Mouse (Mus musculus): ENCODE measurements around the gene Clec1b. TPM values are rescaled to one million over a fixed set of nuclear protein-coding genes. Genes with fewer than 3 reads are reported as not detected.

The Clec1b gene
- polyA plus RNA-seq (2012; rRNA removed): 0.03 TPM in 1 of 2 replicates, not detected in the other

DNA sequence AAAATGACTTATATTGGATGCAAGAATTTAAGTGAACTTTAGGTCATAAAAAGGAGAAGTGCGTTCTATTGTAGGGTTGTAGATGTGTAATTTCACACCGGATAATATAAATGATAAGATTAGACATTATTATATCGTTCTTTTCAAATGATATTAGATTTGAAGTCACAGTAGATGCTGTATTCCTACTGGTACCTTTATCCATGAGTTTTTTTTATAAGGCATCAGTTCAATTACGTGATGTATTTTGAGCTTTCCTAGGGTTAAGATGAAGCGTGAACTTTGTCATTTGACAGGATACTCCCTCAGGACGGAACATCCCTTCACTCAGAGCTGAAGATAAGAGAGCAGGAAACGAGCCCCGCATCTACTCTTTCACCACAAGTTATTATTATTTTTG, at the start of gene Clec1b:
Gene Clec1b (plus strand): TSS at position 301 of the 400 bp plus-strand sequence.
- DNase-seq (ENCODE audit: low spot score): no peak

DNA sequence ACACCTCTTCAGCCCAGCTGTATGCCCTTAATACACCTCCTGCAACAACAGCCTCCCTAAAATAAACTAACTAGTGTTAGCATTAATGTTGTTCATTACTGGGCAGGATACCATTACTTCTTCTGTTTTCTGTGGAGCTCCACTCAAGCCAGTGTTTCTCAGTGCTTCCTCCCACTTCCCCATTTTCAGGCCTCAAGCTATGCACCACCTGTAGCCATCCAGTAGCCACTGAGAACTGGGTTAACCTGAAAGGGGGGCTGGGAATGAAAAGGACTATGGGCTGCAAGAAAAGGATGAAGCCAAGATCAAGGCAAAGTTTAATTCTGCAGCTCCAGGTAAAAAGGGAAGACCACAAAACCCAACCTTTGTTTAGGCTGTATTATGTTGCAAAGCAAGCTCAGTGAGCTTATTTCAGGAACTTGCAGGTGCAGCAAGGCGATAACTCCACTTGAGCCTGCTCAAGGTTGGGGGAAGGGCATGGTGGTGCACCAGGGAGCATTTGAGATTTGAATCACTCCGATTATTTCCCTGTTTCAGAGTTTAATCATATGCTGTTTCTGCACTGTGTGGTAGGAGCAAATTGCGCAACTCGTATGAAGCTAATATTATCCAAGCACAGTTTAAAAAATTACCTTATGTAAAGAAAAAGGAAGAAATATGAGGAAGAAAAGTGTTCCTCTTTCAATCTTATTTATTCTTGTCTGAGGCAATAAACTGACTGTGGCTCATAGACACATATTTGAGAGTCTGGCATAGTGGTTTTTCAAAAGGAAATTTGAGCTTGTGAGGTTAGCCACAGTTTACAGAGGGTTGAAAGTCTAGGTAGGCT, 47.4 kb upstream of the Clec1b start:
- no peak for DNase-seq (ENCODE audit: low spot score)

DNA sequence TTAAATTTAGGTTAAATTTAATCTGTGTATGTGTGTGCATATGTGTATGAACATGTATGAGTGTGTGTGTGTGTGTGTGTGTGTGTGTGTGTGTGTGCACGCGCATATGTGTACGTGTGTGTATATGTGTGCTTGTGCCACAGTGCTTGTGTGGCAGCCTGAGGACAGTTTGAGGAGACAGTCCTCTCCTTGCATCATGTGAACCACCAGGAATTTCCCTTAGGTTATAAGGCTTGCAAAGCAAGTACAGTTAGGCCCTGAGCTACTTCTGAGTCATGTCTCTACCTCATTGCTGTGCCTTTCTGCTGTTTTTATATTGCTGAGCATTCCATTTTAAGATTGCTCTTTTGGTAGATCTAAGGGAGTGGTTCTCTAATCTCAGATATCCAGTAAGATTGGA, 46.0 kb upstream of the Clec1b start:
- no peak for DNase-seq (ENCODE audit: low spot score)

DNA sequence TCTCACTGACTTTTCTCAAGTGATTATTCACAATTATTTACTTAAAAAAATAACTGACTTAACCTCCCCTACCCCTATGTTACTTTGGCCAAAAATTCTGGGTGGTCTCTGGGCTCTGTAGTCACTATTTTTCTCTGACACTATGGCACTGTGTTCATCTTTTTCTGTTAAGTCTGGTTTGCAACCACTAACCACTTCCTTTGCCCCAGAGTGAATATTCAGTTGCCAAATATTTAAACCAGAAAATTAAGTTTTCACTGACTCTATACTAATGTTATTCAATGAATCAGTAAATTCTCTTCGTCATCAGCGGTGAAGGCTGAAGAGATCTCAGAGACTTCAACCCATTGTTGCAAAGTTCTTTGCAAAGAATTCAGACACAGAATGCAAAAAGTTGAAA, 41.3 kb upstream of the Clec1b start:
- no peak for DNase-seq (ENCODE audit: low spot score)

DNA sequence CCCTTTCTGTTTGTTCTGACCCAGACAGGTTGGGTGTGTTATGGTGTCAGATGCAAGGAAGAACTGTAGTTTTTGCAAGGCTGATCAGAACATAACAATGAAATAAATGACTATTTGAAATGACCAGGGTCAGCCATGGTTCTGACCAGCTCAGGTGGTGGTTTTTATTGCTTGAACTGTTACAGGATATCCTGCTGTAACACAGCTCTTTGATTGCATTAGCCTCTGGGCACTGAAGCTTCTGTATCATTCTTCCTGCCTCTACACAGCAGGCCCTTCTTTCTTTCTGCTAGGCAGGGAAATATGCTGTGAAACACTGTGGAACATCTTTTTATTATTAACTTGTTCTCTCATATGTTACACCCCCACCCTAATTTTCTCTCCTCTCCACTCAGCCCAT, 40.7 kb upstream of the Clec1b start:
- no peak for DNase-seq (ENCODE audit: low spot score)

DNA sequence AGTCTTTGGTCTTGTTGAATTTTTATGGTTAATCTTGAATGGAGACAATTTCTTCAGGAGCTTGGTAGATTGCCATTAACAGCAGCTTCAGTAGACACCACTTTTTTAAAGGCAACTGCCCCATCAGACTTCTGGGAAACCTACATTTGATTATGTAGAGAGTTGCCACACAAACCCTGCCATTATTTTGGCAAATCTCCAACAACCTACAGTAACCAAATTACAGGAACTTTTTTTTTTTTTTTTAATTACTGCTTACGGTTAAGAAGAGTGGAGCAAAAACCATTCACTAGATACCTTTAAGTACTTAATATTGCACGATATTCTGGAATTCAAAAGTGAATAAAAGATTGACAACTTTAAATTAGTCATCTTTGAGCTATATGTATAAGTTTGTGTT, 37.6 kb upstream of the Clec1b start:
- no peak for DNase-seq (ENCODE audit: low spot score)

DNA sequence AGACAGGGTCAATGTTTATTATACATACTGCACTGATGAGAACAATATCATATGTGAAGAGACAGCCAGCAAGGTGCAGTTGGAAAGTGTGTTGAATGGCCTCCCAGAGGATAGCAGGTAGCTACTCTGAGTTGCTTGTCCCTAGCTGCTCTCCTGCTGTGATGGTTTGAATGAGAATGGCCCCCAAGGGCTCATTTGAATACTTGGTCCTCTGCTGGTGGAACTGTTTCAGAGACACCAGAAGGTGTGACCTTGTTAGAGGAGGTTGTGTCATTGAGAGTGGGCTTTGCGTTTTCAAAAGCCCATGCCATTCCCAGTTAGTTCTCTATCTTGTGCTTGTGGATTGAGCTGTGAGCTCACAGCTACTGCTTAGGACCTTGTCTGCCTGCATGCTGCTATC, 33.2 kb upstream of the Clec1b start:
- no peak for DNase-seq (ENCODE audit: low spot score)

DNA sequence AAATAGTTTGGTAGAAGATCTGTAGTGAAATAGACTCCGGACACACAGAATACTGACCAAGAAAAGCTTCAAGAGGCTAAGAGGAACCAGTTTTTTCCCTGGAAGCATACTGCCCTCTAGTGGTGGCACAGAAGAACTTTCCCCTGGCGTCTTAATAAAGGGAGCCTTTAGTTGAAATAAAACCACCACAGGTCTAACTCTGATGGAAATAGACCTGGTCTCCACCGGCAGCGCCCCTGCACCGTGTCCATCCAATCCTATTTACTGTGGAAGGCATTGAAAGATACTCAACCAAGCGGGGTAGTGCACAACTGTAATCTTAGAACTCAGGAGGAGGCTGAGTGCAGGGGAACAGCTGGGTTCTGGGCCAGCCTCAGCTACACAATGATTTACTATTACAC, 31.1 kb upstream of the Clec1b start:
- DNase-seq (ENCODE audit: low spot score): no peak

DNA sequence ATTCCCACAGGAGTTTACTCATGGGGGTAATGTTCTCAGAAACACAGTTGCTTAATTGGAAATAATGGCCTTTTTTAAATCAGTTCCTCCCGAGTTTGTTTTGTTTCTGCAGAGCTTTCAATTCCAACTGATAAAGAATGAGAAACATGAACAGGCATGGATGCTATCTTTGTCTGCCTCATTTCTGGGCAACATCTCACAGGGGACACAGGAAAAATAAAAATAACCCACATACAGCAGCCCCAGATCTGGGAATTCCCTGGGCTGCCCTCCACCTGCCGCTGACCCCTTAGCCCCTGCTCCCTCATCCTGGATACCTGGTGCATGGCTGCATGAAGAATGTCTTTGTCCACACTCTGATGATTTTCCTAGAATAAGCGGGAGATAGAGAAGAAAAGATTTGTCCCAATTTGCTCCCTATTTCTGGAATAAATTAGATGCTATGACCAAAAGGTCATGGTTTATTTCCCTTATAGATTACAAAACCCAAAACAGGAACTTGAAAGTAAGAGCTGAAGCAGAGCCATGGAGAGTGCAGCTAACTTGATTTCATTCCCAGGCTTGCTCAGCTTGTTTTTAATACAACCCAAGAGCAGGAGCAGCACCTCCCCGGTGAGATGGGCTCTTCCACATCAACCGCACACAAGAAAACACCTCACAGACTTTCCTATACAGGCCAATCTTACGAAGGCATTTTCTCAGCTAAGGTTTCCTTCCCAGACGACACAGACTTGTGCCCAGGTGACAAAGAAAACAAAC, 27.5 kb upstream of the Clec1b start:
- DNase-seq (ENCODE audit: low spot score): no peak

DNA sequence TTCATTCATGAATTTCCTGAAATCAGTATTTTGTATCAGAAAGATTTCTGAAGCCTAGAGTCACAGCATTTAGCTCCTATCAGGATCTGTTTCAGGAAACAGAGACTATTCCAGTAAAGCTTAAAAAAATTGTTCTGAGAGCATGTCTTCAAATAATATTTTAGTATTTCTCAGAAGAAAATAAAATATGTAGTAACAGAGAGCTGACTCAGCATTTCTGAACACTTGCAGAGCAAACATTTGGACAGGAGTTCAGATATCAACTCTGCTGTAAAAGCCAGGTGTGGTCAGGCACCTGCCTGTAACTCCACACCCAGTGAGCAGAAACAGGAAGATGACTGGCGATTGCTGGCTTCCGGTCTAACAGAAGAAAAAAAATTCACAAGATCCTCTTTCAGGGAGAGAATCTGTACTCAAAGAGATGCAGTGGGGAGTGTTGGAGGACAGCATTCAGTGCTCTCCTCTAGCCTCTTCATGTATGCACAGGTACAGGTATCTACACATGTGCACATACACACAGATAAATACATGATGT, 22.1 kb upstream of the Clec1b start:
- DNase-seq (ENCODE audit: low spot score): no peak

DNA sequence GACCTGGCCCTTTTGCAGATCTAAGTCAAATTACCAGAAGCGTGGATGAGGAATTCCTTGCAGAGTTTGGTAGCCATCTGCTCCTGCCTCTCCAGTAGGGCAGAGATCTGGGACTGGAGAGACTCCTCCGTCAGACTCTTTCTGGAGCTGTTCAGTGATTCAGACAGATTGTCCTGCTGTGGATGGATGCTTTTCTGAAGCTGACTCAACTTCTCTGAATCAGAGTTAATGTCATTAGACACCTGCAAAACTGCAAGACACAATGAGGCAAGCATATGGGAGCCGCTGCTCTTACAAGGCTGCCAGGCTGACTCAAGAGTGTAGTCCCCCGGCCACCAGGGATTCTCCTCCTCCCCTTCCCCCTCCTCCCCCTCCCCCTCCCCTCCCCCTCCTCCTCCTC, 16.6 kb upstream of the Clec1b start:
- no peak for DNase-seq (ENCODE audit: low spot score)

DNA sequence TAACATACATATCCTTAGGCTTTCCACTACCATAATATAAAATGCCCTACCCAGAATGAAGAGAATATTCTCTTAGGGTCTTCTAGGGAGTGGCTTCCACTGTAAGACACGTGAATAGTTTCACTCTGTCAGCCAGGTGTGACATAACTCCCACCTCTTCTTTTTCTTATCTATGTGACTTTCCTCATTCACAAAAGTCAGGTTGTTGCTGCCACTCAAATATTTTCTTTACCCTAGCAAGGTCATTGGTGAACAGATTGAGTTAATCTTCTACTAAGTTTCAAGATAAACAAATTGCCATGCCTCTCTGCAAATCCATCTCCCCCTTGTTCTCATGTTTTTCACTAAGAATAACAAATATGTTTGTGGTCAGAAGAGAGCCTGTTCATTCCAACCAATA, 15.4 kb upstream of the Clec1b start:
- no peak for DNase-seq (ENCODE audit: low spot score)

DNA sequence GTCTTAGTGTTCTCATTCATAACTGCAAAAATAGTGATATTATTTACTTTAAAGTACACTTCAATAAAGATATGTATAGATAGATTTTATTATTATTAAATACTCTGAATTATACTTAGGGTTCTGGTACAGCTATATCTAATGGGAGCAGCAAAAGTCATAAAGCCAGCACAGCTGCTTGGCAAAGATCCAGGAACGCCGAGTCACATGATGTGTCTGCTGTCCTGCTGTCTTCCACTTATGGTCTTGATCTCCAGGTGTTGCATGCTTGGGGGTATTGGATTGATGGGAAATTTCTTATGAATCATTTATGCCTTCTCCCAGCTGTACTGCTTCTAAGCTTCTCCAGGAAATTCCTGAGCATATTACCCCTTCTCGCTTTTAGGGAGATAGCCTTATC, 13.6 kb upstream of the Clec1b start:
- no peak for DNase-seq (ENCODE audit: low spot score)

DNA sequence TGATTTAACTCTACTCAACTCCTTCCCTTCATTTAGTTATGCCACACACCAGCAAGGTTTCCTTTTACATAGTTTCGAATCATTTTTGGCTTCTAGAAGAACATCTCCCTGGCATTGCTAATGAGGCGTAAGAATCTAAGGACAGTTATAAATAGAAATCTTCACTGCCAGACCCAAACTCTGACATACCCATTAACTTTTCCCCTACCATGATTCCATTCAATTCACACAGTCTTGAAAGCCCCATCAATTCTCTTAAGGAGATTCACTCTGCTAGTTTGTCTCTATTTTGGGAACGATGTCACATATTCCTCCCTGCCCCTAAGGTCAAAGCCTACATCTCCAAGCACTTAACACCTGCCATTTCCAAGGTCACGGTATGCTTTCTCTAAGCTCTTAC, 12.1 kb upstream of the Clec1b start:
- DNase-seq (ENCODE audit: low spot score): no peak

DNA sequence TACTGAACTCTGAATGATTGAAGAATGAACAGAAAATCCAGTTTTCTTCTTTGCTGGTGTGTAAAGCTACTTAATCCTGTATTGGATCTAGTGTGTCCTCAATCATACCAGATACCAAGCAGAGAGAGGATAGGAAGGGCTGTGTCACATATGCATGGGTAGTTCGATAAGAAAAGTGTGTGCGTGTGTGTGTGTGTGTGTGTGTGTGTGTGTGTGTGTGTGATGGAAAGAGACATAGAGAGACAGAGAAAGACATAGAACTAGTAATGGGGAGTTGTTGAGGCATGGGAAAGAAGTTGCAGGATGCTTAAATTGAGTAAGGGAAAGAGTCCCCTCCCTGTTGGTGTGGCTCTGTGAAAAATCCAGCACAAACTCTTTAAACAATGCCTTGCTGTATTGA, 11.3 kb upstream of the Clec1b start, which contains the start of gene Clec12b:
Gene Clec12b (minus strand): TSS at position 101 of the 400 bp plus-strand sequence.
- DNase-seq (ENCODE audit: low spot score): no peak

DNA sequence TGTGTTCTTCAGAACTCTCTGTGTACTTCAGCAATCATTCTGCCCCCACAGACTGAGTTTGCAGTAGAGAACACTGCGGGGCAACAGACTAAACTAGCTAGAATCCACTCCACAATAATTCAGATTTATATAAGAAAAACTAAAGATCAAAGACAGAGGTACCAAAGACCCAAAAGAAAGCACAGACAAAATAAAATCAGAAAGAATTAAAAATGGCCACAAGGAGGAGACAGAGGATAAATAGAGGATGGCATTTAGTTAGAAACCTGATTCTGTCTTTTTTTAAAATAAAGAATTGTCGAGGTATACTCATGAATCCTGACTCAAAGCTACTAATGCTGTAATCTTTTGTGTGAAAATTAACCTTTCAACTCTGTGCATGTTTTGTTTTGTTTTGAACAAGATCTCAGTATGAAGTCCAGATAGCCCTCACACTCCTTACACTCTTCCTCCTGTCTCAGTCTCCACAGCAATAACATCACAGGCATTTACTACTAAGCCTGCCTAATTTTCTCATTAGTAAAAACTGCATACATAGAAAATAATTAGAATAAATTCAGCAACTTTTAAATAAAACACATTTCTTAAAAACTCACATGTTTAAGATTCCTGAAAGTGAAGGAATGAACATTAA, 3.9 kb upstream of the Clec1b start:
- no peak for DNase-seq (ENCODE audit: low spot score)

DNA sequence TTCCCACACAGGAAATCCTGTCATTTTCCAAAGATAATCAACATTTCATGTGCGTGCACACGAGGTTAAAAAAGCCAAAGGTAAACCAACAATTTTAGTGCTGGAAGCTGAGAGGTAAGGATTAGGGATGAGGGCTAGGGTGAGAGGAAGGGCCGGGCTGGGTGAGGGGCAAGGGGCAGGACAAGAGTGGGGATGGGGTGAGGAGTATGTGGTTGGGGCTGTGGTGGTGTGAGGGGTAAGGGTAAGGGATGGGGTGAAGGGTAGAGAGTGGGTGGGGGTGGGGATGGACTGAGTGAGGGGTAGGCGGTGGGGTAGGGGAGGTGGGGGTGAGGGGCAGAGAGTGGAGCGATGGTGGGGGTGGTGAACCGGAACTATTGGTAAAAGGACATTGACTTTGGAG, 3.4 kb upstream of the Clec1b start:
- DNase-seq (ENCODE audit: low spot score): no peak

DNA sequence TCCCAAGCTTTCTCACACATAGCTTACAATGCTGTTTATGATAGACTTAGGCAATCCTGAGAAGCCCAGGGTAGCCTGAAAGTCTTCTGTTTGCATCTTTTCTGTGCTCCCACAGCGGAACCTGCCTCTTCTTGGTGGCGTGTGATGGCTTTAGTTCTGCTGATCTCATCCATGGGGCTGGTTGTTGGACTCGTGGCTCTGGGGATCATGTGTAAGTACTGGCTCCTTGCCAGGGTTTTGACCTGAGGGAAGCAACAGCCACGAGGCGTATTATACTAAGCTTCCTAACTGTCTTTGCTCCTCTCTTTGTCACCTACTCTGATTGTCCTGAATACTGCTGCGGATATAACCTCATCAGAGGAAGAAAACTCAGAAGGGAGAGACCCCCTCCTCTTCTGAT, 2.8 kb downstream of the Clec1b start:
- DNase-seq (ENCODE audit: low spot score): no peak

DNA sequence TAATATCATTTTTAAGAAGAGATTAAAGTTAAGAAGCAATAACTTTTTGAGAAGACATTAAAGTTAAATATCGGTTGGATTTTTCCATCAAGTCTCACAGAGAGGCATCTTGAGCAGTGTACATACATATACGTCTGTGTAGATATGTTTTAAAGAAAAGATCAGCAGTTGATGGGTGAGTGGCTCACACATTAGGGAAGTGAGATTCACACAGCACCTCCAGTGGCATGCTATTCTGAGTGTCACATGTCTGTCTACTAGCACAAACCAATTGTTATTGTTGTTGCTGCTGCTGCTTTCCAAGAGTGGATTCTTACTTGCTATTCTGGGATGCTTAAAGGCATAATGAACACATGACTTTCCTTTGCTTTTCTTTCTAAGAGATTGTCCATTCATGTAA, 5.3 kb downstream of the Clec1b start:
- no peak for DNase-seq (ENCODE audit: low spot score)

DNA sequence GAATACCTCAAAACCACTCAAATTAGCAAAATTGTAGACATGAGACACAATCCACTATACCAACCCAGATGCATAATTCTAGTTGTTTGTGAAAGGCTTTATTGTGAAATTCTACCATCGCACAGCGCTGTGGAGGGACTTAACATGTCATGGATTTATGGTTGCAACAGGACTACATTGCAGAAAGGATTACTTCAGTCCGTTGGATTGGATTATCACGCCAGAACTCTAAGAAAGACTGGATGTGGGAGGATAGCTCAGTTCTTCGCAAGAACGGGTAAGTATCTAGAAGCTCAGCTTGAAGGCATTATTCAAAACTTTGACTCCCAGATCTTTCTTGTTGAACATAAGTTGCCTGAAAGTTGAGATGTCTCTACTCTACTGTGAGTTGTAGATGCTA, 6.3 kb downstream of the Clec1b start:
- no peak for DNase-seq (ENCODE audit: low spot score)

DNA sequence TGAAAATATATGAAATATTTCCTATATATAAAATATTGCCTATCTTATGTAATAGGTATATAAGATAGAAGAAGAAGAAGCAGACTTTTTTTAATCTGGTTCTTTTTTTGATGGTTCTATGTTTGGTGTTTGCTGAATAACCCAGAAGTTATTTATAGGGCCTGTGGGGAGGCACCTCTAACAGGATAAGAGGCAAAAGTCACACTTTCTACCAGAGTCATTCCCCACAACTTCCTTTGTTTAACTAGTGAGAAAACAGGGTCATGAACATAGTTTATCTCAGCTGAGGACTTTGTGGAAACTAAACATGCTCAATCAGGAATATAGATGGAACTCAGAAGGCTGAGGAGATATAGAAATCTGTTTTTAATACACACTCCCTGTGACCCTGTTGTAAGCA, 8.9 kb downstream of the Clec1b start:
- DNase-seq (ENCODE audit: low spot score): no peak

DNA sequence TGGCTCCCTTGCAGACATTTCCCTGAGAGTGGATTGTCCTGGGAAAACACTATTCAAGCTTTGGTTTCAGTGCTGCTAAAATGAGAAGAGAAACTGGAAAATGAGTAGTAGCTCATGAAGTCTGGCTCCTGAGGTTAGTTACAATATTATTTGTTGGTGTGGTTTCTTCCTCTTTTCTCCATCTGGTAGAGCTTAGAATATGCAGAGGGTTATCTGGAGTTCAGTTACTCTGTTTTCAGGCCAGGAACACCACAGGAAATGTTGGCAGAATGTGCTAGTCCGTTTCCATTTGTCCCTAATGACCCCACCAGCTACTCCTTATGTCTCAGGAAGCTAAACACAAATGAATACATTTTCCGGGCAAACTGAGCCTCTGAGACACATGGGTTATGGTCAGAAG, 10.2 kb downstream of the Clec1b start:
- DNase-seq (ENCODE audit: low spot score): no peak

DNA sequence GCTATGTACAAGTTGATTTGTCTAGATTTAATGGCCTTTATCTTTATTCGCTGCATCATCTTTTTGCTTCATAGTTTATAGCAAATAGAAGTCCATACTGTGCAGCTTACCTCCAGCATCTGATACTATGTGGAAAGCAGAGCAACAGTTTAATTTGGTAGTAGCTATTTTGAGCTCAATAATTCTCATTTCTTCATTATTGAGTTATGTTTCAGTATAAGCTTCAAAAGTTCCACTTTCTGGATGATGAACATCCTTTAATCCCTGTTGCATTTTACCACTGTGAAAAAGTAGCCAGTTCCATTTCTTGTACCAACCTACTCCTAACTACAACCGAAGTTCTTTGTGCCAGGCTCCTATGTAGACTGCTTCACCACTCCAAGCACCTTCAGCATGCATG, 11.5 kb downstream of the Clec1b start, which contains the start of gene Clec9a:
Gene Clec9a (plus strand): TSS at position 301 of the 400 bp plus-strand sequence.
- no peak for DNase-seq (ENCODE audit: low spot score)
